Mouse (Mus musculus) kidney, adult 18-20 months (tissue): Measurements from ENCODE around the gene Spsb2.

ENCODE experiments used
- DNase-seq: peaks from one replicate; pipeline ENCODE4 v3.0.0; 2021

Spsb2 gene

DNA sequence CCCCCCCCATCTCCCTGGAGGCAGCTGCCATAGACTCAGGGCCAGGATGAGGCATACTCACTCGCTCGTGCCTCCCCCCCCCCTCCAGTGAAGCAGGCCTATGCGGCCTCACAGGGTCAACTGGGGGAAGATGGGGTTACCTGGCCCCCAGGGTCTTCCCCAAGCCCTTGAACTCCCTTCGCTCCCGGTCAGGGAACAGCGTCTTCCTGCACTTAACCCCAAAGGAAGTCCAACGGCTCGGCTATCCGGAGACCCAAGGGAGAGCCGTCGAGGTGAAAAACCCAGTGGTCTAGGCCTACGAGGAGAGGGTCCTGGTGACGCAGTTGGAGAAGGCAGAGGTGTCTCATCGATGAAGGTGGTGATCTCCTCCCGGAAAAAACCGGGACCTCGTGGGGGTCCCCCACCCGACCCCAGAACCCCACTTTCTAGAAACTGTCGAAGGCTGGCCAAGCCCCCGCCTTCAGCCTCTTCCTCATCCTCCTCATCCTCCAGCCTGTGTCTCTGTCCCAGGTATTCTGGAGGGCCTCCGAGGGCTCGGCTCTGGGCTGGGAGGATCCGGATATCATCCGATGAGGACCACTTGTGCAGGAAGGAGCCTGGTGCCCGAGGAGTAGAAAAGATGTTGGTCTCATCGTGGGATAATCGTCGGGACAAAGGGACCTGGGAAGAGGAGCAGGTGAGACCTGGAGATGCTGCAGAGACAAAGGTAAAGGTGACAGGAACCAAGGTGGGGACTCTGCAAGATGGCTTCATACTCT lies 50.3 kb downstream of the Spsb2 start:
- no peak for DNase-seq

DNA sequence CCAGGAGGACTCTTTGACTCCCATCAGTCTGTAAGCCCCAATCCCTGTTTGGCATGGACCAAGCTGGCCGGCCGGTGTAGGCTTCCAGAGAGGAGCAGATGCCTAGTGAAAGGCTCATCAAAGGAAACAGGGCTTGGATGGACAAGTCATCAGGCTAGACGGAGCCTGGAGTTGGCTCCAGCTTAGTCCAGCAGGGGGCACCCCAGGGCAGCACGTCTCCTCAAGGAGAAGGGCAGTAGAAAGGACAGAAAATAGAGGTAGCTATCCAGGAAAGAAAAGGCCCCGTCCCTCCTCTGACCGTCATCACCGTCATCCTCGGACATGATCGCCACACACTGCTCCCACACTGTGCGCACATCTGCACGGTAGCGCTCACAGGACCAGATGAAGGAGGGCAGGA lies 51.3 kb downstream of the Spsb2 start:
- DNase-seq = peak; percentile 90
